Mouse (Mus musculus): ENCODE measurements around the gene Hist1h2bh. TPM values are rescaled to one million over a fixed set of nuclear protein-coding genes. Genes with fewer than 3 reads are reported as not detected.

Hist1h2bh gene
- polyA plus RNA-seq, 1 experiment from 2014 or later: 0.76 TPM

- Histone ChIP-seq H3K4me2 (no peak overlapping the region), H3K4me1 (peaks cover 14% of the 10 kb centered on the region; the same call in 1 of the 2 replicates), H3K9me3 (replicated peaks) (no peaks in the 10 kb centered on the region), H3K9ac (no peak overlapping the region), H3K27ac (no peak overlapping the region), H3K36me3 (ENCODE audit: poor library complexity, severe bottlenecking) (no peaks in the 10 kb centered on the region), H3K4me3 (no peak overlapping the region), H3K27me3 (no peaks in the 10 kb centered on the region)
- 0 out of 2 replicates have a peak, but pooled peaks have one; percentile 39 for ATAC-seq
- 2% methylated on average over 9 of the region's 9 CpGs for WGBS
Observed at GRCm38 (mm10) chr13:23503797-23504196, 39.4 kb downstream of the Hist1h2bh start.

- H3K4me1 ChIP-seq: peaks cover 21% of the 10 kb centered on the region; the same call in 1 of the 2 replicates
- 32% methylated on average over 4 of the region's 4 CpGs for WGBS
- ATAC-seq: no peak
- H3K4me3 ChIP-seq: no peak overlapping the region
- no peak overlapping the region for H3K4me2 ChIP-seq
- H3K9ac ChIP-seq: no peak overlapping the region
- H3K9me3 ChIP-seq (replicated peaks): no peaks in the 10 kb centered on the region
- no peaks in the 10 kb centered on the region for H3K36me3 ChIP-seq (ENCODE audit: poor library complexity, severe bottlenecking)
- H3K27me3 ChIP-seq: no peaks in the 10 kb centered on the region
- H3K27ac ChIP-seq: no peak overlapping the region
Observed at GRCm38 (mm10) chr13:23502916-23503315, 40.3 kb downstream of the Hist1h2bh start.

GRCm38 (mm10) chr13:23502031-23502567 lies 41.1 kb downstream of the Hist1h2bh start:
- 31% methylated on average over 9 of the region's 9 CpGs for WGBS
- ATAC-seq: no peak

GRCm38 (mm10) chr13:23501511-23501910 lies 41.7 kb downstream of the Hist1h2bh start:
- Histone ChIP-seq H3K36me3 (ENCODE audit: poor library complexity, severe bottlenecking) (no peaks in the 10 kb centered on the region), H3K9ac (no peak overlapping the region), H3K4me3 (0 out of 2 replicates have a peak overlapping the region, but pooled peaks have one; percentile 1), H3K4me2 (peak overlapping the region; percentile 37), H3K27me3 (no peaks in the 10 kb centered on the region), H3K9me3 (replicated peaks) (no peaks in the 10 kb centered on the region), H3K27ac (no peak overlapping the region), H3K4me1 (peaks cover 21% of the 10 kb centered on the region; the same call in 1 of the 2 replicates)
- WGBS: 20% methylated on average over 5 of the region's 5 CpGs
- ATAC-seq: no peak

More at GRCm38 (mm10) chr13:23502031-23502567, 41.1 kb downstream of the Hist1h2bh start:
- peak overlapping the region; percentile 37; the same call in 1 of the 2 replicates for H3K4me2 ChIP-seq
- H3K27ac ChIP-seq: no peak overlapping the region
- no peaks in the 10 kb centered on the region for H3K36me3 ChIP-seq (ENCODE audit: poor library complexity, severe bottlenecking)
- no peak overlapping the region for H3K4me3 ChIP-seq
- H3K9ac ChIP-seq: no peak overlapping the region
- no peaks in the 10 kb centered on the region for H3K27me3 ChIP-seq
- peaks cover 21% of the 10 kb centered on the region; the same call in 1 of the 2 replicates for H3K4me1 ChIP-seq
- no peaks in the 10 kb centered on the region for H3K9me3 ChIP-seq (replicated peaks)

- no peak overlapping the region for H3K4me2 ChIP-seq
- no peaks in the 10 kb centered on the region for H3K9me3 ChIP-seq (replicated peaks)
- H3K9ac ChIP-seq: no peak overlapping the region
- H3K4me3 ChIP-seq: no peak overlapping the region
- WGBS: 1% methylated on average over 17 of the region's 17 CpGs
- H3K36me3 ChIP-seq (ENCODE audit: poor library complexity, severe bottlenecking): no peaks in the 10 kb centered on the region
- no peak overlapping the region for H3K27ac ChIP-seq
- peaks cover 17% of the 10 kb centered on the region; the same call in 1 of the 2 replicates for H3K4me1 ChIP-seq
- no peaks in the 10 kb centered on the region for H3K27me3 ChIP-seq
- ATAC-seq: peak; percentile 68
Observed at GRCm38 (mm10) chr13:23500424-23501200, 42.6 kb downstream of the Hist1h2bh start.

- H3K4me3 ChIP-seq: no peak overlapping the region
- no peak overlapping the region for H3K4me2 ChIP-seq
- no peak for ATAC-seq
- H3K27me3 ChIP-seq: no peaks in the 10 kb centered on the region
- no peak overlapping the region for H3K9ac ChIP-seq
- H3K27ac ChIP-seq: no peak overlapping the region
- 7% methylated on average over 7 of the region's 7 CpGs for WGBS
- H3K4me1 ChIP-seq: 0 out of 2 replicates have a peak, but pooled peaks cover 11% of the 10 kb centered on the region
- no peaks in the 10 kb centered on the region for H3K36me3 ChIP-seq (ENCODE audit: poor library complexity, severe bottlenecking)
- H3K9me3 ChIP-seq (replicated peaks): no peaks in the 10 kb centered on the region
Observed at GRCm38 (mm10) chr13:23499943-23500342, 43.2 kb downstream of the Hist1h2bh start.

- H3K36me3 ChIP-seq (ENCODE audit: poor library complexity, severe bottlenecking): no peaks in the 10 kb centered on the region
- H3K9ac ChIP-seq: no peak overlapping the region
- H3K4me1 ChIP-seq: 0 out of 2 replicates have a peak, but pooled peaks cover 11% of the 10 kb centered on the region
- no peak overlapping the region for H3K27ac ChIP-seq
- H3K4me2 ChIP-seq: peak overlapping the region; percentile 49
- H3K9me3 ChIP-seq (replicated peaks): no peaks in the 10 kb centered on the region
- H3K4me3 ChIP-seq: peak overlapping the region; percentile 24; the same call in 1 of the 2 replicates
- no peak for ATAC-seq
- H3K27me3 ChIP-seq: no peaks in the 10 kb centered on the region
- 3% methylated on average over 10 of the region's 10 CpGs for WGBS
Observed at GRCm38 (mm10) chr13:23498653-23499052, 44.5 kb downstream of the Hist1h2bh start.

- H3K27me3 ChIP-seq: no peaks in the 10 kb centered on the region
- H3K4me2 ChIP-seq: peak overlapping the region; percentile 49
- H3K27ac ChIP-seq: no peak overlapping the region
- 2% methylated on average over 19 of the region's 19 CpGs for WGBS
- no peak for ATAC-seq
- H3K4me3 ChIP-seq: peak overlapping the region; percentile 24
- no peak overlapping the region for H3K9ac ChIP-seq
- H3K36me3 ChIP-seq (ENCODE audit: poor library complexity, severe bottlenecking): no peaks in the 10 kb centered on the region
- no peaks in the 10 kb centered on the region for H3K9me3 ChIP-seq (replicated peaks)
- H3K4me1 ChIP-seq: 0 out of 2 replicates have a peak, but pooled peaks cover 11% of the 10 kb centered on the region
Observed at GRCm38 (mm10) chr13:23497656-23498321, 45.4 kb downstream of the Hist1h2bh start.

- Histone ChIP-seq H3K27me3 (no peaks in the 10 kb centered on the region), H3K9ac (no peak overlapping the region), H3K27ac (no peak overlapping the region), H3K36me3 (ENCODE audit: poor library complexity, severe bottlenecking) (no peaks in the 10 kb centered on the region), H3K4me2 (no peak overlapping the region), H3K4me1 (peaks cover 21% of the 10 kb centered on the region; the same call in 1 of the 2 replicates), H3K4me3 (no peak overlapping the region), H3K9me3 (replicated peaks) (no peaks in the 10 kb centered on the region)
- no peak for ATAC-seq
- 77% methylated on average over 6 of the region's 6 CpGs for WGBS
Observed at GRCm38 (mm10) chr13:23495526-23495925, 47.7 kb downstream of the Hist1h2bh start.

GRCm38 (mm10) chr13:23491990-23492389 lies 51.2 kb downstream of the Hist1h2bh start:
- Histone ChIP-seq H3K36me3 (ENCODE audit: poor library complexity, severe bottlenecking) (no peaks in the 10 kb centered on the region), H3K4me1 (peaks cover 10% of the 10 kb centered on the region; the same call in 1 of the 2 replicates), H3K27ac (no peak overlapping the region), H3K4me2 (peak overlapping the region; percentile 53), H3K27me3 (no peaks in the 10 kb centered on the region), H3K9ac (0 out of 2 replicates have a peak overlapping the region, but pooled peaks have one; percentile 37), H3K9me3 (replicated peaks) (no peaks in the 10 kb centered on the region), H3K4me3 (peak overlapping the region; percentile 32)
- no peak for ATAC-seq
- WGBS: 2% methylated on average over 14 of the region's 14 CpGs
